Mouse (Mus musculus): ENCODE measurements around the gene Kcnj16. TPM values are rescaled to one million over a fixed set of nuclear protein-coding genes. Genes with fewer than 3 reads are reported as not detected.

The Kcnj16 gene
- polyA plus RNA-seq, 1 experiment from 2014 or later: 0.06 TPM

DNA sequence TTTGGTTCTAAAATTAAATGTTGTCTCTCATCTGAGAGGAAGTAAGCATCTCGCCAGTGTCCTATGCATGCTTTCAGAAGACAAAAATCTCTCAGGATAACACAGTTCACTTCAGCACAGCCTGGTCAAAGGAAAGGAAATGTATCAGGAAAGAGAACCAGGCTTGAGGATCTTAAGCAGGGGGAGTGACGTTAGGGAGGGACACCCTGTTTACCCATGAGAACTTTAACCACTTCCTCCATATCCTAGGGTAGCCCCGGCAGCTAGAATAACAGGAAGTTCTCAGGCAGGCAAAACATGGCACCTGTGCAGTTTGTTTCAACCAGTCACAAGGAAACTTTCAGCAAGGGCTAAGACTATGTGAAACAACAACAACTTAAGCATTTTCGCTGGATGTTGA is 25.8 kb downstream of the Kcnj16 start:
- peak; percentile 51 for ATAC-seq (ENCODE audit: insufficient read depth)

DNA sequence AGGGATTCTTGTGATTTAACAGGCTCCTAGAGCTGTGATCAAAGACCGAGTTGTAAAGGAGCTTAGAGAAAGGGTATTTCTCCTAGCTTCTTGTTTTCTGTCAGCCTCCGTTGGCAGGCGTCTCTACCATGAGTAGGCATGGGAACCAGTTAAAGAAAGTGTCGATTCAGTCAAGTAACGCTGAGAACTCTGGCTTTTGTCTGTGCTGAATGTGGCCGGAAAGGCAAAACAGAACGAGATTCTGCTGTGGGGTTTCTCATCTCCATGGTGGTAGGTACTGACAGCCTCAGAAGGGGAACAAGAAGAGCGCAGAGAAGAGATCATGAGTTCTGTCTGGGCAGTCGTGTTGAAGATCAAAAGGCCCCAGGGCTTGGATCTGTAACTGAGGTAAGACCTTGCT is 29.4 kb downstream of the Kcnj16 start:
- Histone ChIP-seq H3K27ac (replicated peaks) (no peak overlapping the region), H3K36me3 (replicated peaks) (no peaks in the 10 kb centered on the region), H3K9ac (no peak overlapping the region), H3K9me3 (replicated peaks) (no peaks in the 10 kb centered on the region), H3K4me3 (replicated peaks) (no peak overlapping the region), H3K4me1 (replicated peaks) (no peaks in the 10 kb centered on the region), H3K4me2 (no peak overlapping the region), H3K27me3 (no peaks in the 10 kb centered on the region)
- ATAC-seq (ENCODE audit: insufficient read depth): no peak
- WGBS (ENCODE audit: insufficient replicate concordance): 47% methylated on average over 9 of the region's 9 CpGs

More for the DNA sequence above, 25.8 kb downstream of the Kcnj16 start:
- Histone ChIP-seq H3K36me3 (replicated peaks) (no peaks in the 10 kb centered on the region), H3K27ac (replicated peaks) (no peak overlapping the region; the same call in 1 of the 2 replicates), H3K9me3 (replicated peaks) (no peaks in the 10 kb centered on the region), H3K4me2 (no peak overlapping the region), H3K4me1 (replicated peaks) (no peaks in the 10 kb centered on the region), H3K9ac (no peak overlapping the region), H3K4me3 (replicated peaks) (no peak overlapping the region), H3K27me3 (no peaks in the 10 kb centered on the region)
- WGBS (ENCODE audit: insufficient replicate concordance): 17% methylated on average over 4 of the region's 4 CpGs

DNA sequence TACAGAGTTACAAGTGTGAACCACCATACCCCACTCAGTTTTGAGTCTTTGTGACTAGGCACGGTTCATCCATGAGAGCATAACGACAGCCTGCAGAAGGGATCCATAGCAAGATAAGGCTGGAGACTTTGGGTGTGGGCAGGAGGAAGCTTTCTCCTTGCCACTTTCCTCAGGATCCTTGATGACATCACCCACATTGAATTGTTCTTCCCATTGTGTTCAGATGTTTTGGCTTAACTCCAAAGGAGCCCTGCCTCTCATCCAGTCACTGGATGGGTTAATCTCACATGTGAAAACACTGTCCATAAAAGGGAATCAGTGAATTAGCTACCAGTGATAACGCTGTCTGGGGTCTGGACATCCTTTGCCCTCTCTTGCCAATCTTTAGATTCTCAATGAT is 37.3 kb downstream of the Kcnj16 start:
- H3K9ac ChIP-seq: no peak overlapping the region
- no peaks in the 10 kb centered on the region for H3K4me1 ChIP-seq (replicated peaks)
- ATAC-seq (ENCODE audit: insufficient read depth): no peak
- no peak overlapping the region for H3K4me2 ChIP-seq
- no peak overlapping the region for H3K4me3 ChIP-seq (replicated peaks)
- no peaks in the 10 kb centered on the region for H3K9me3 ChIP-seq (replicated peaks)
- H3K36me3 ChIP-seq (replicated peaks): no peaks in the 10 kb centered on the region
- no peak overlapping the region for H3K27ac ChIP-seq (replicated peaks)
- H3K27me3 ChIP-seq: no peaks in the 10 kb centered on the region
- 37% methylated on average over 3 of the region's 3 CpGs for WGBS (ENCODE audit: insufficient replicate concordance)

DNA sequence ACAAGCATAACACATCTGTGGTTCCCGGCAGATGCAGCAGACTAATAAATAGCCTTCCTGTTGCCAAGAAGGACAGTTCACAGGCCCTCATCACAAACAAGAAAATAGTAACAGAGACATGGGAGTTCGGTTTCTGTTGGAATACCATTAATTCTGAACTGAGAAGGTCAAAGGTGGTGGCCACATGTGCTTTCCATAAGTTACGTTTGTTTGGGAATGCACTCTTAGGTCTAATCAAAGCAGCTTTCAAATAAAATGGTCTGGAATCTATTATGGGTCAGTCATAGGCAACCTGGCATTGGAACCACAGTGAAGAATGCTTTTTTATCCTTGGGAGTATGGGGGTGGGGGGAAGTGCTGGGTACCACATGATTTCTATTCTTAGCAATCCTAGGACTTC is 41.6 kb downstream of the Kcnj16 start:
- no peak overlapping the region for H3K9ac ChIP-seq
- 55% methylated on average over 3 of the region's 3 CpGs for WGBS (ENCODE audit: insufficient replicate concordance)
- no peak for ATAC-seq (ENCODE audit: insufficient read depth)

DNA sequence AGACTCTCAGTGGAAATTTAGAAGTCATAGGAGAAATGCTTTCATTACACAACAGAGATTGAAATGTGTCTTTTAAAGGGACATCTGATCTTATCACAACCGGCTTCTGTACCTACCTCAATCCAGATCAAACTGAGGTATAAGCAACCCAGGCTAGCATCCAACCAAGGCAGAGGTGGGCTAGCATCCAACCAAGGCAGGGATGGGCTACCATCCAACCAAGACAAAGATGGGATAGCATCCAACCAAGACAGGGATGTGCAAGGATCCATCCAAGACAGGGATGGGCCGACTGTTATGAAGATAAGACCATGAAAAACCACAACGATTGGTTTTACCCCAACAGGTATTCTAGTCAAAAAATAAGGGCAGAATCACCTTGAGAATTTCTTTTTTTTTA is 48.4 kb downstream of the Kcnj16 start:
- Histone ChIP-seq H3K4me2 (no peak overlapping the region), H3K9ac (no peak overlapping the region), H3K4me3 (replicated peaks) (no peak overlapping the region), H3K4me1 (replicated peaks) (no peaks in the 10 kb centered on the region), H3K9me3 (replicated peaks) (no peaks in the 10 kb centered on the region), H3K27me3 (no peaks in the 10 kb centered on the region), H3K36me3 (replicated peaks) (no peaks in the 10 kb centered on the region), H3K27ac (replicated peaks) (no peak overlapping the region)
- WGBS (ENCODE audit: insufficient replicate concordance): 63% methylated on average over 3 of the region's 3 CpGs
- no peak for ATAC-seq (ENCODE audit: insufficient read depth)

More for the DNA sequence above, 41.6 kb downstream of the Kcnj16 start:
- Histone ChIP-seq H3K4me1 (replicated peaks) (no peaks in the 10 kb centered on the region), H3K36me3 (replicated peaks) (no peaks in the 10 kb centered on the region), H3K4me3 (replicated peaks) (no peak overlapping the region), H3K27me3 (no peaks in the 10 kb centered on the region), H3K9me3 (replicated peaks) (no peaks in the 10 kb centered on the region), H3K4me2 (no peak overlapping the region), H3K27ac (replicated peaks) (no peak overlapping the region)

DNA sequence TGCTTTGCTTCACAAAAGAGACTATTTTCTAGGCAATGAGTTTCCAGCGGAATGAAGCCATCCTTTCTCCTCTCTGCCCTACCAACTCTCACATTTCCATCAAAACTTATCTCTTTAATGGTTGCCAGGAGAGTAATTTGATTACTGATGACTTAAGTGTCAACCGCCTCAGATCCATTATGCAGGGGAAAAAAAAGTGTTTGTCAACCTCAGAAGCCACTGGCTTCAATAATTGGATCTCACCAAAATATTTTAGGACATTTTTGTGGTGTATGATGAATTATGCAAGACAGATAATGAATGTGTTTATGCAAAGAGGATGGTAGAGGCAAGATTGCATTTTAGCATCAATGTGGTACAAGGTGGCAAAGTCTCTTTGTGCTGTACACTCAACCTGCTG is 52.4 kb downstream of the Kcnj16 start:
- WGBS (ENCODE audit: insufficient replicate concordance): 56% methylated on average over 2 of the region's 2 CpGs
- no peaks in the 10 kb centered on the region for H3K9me3 ChIP-seq (replicated peaks)
- H3K27ac ChIP-seq (replicated peaks): no peak overlapping the region
- H3K9ac ChIP-seq: no peak overlapping the region
- no peaks in the 10 kb centered on the region for H3K36me3 ChIP-seq (replicated peaks)
- no peaks in the 10 kb centered on the region for H3K27me3 ChIP-seq
- H3K4me1 ChIP-seq (replicated peaks): no peaks in the 10 kb centered on the region
- ATAC-seq (ENCODE audit: insufficient read depth): no peak
- H3K4me2 ChIP-seq: no peak overlapping the region
- no peak overlapping the region for H3K4me3 ChIP-seq (replicated peaks)

DNA sequence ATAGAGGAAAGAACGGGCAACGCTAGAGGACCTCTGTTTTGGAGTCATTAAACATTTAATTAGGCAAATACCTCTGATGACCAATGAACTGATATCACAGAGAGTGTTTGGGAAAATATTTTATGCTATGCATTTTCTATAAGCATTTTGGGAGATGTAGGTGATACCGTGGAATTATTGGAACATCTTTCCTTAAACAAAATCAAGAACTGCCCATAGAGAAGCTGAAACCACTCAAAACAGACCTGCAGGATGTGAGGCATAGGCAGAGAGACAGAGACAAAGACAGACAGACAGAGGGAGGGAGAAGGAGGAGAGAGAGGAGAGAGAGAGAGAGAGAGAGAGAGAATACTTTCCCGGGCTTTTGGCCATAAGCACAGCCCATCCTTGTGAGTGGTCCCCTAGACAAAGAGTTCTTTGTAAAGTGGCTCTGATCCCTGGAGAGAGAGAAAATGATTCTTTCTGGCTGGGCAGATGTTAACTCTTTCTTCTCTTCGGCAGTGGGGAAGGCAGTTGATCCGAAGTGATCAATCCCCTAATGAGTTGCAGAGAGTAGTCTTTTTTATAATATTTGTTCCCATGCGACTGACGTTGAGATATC is 54.9 kb downstream of the Kcnj16 start:
- no peak overlapping the region for H3K4me3 ChIP-seq (replicated peaks)
- H3K36me3 ChIP-seq (replicated peaks): no peaks in the 10 kb centered on the region
- no peak overlapping the region for H3K27ac ChIP-seq (replicated peaks)
- H3K9me3 ChIP-seq (replicated peaks): no peaks in the 10 kb centered on the region
- H3K27me3 ChIP-seq: no peaks in the 10 kb centered on the region
- H3K9ac ChIP-seq: no peak overlapping the region
- ATAC-seq (ENCODE audit: insufficient read depth): no peak
- H3K4me2 ChIP-seq: no peak overlapping the region
- WGBS (ENCODE audit: insufficient replicate concordance): 64% methylated on average over 8 of the region's 8 CpGs
- H3K4me1 ChIP-seq (replicated peaks): no peaks in the 10 kb centered on the region

DNA sequence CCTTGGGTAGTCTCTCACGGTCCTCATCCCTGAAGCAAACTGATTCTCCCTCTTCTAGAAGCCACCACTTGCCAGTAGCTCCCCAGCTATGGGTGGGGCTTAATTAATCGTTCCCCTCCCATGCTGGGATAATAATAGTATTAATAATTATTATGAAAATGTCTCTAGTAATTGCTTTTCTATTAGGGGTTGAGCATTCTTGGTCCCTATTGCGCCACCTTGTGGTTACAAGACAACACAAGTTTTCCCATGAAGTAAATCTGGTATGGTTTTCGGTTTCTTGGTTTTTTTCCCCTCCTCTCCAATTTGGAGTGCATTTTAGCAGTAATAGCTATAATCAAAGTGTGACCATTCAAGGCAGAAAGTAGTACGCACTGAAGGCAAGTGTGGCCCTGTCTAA is 74.3 kb downstream of the Kcnj16 start:
- ATAC-seq (ENCODE audit: insufficient read depth): no peak

DNA sequence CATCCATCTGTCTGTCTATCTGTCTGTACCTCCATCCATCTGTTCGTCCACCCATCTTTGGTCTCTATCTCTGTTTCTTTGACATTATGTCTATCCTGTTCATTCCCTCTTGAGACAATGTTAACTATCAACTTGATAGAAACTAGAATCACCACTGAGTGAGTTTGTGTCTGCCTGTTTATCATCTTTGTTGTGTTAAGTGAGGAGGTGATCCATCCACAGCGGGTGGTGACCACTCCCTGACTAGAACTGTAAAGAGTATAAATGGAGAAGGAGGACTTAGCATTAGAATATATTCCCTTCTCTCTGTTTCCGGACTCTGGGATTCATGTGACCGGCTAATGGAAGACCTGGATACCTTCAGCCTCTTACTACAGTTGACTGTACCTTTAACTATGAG is 75.5 kb downstream of the Kcnj16 start:
- Histone ChIP-seq H3K27ac (replicated peaks) (no peak overlapping the region), H3K27me3 (no peaks in the 10 kb centered on the region), H3K9ac (no peak overlapping the region), H3K36me3 (replicated peaks) (no peaks in the 10 kb centered on the region), H3K4me2 (no peak overlapping the region), H3K4me1 (replicated peaks) (no peaks in the 10 kb centered on the region), H3K4me3 (replicated peaks) (no peak overlapping the region), H3K9me3 (replicated peaks) (no peaks in the 10 kb centered on the region)
- 78% methylated on average over 4 of the region's 4 CpGs for WGBS (ENCODE audit: insufficient replicate concordance)
- no peak for ATAC-seq (ENCODE audit: insufficient read depth)

More for the DNA sequence above, 74.3 kb downstream of the Kcnj16 start:
- H3K27ac ChIP-seq (replicated peaks): no peak overlapping the region
- no peaks in the 10 kb centered on the region for H3K4me1 ChIP-seq (replicated peaks)
- H3K27me3 ChIP-seq: no peaks in the 10 kb centered on the region
- no peaks in the 10 kb centered on the region for H3K36me3 ChIP-seq (replicated peaks)
- H3K9me3 ChIP-seq (replicated peaks): no peaks in the 10 kb centered on the region
- H3K9ac ChIP-seq: no peak overlapping the region
- H3K4me2 ChIP-seq: no peak overlapping the region
- WGBS (ENCODE audit: insufficient replicate concordance): 34% methylated on average over 5 of the region's 5 CpGs
- H3K4me3 ChIP-seq (replicated peaks): no peak overlapping the region

DNA sequence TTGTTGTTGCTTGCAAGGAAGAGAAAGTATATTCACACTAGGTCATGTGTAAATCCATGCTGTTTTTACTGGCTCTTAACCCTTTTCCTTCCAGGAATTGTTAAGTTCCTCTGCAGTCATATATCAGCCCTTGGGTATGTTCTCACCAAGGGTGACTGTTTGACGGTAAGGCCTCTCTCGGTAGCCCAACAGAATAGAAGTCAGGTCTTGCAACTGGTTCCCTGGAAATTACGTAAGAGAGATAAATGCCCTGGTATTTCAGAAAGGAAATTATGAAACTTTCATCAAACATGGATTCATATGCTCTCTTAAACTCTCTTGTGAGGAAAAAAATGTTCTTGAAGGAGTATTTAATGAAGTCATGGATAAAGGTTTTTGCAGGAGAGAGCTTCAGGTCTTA is 86.4 kb downstream of the Kcnj16 start:
- Histone ChIP-seq H3K27ac (replicated peaks) (no peak overlapping the region), H3K36me3 (replicated peaks) (no peaks in the 10 kb centered on the region), H3K4me2 (no peak overlapping the region), H3K27me3 (no peaks in the 10 kb centered on the region), H3K4me3 (replicated peaks) (no peak overlapping the region), H3K9ac (no peak overlapping the region), H3K9me3 (replicated peaks) (no peaks in the 10 kb centered on the region), H3K4me1 (replicated peaks) (no peaks in the 10 kb centered on the region)
- 51% methylated on average over 3 of the region's 3 CpGs for WGBS (ENCODE audit: insufficient replicate concordance)
- ATAC-seq (ENCODE audit: insufficient read depth): no peak

DNA sequence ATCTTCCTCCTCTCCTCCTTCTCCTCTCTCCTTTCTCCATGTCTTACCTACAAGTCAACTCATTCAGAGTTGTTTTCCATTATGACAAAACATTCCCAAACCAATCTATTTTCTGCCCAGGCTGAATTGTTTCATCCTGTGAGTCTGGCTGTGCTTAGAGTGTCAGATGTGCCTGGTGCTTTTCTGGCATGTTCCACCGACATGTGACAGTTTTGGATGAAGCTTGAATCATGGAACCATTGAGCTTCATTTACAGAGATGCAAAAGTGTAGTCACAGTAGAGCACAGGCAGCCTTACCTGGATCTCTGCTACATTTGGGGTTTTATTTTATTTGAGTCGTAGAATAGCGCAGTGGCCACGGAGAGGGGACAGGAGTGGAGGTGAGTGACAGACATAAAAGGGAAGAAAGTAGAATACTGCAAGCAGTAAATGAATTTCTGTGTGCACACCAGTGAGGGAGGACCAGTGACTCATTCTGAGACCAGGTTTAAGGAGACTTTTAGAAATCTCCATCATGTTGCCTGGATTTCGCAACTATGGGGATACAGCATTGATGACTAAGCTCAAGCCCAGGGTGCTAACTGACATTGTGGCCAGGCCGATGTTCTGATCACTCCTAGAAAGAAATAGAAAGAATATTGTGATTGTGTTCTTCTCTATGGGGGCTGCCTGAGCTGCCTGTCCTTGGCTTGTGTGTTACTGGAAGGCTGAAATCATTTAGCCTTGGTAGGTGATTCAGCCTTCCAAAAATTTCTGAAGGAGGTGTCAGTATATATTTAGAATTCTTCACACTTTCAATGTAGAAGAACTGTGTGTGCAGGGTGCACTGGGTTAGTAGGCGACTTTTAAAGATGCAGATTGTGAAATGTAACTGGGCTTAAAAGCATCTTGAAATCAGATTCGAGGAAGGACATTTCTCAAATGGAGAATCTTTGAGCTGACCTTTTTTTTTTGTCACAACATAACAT is 87.3 kb downstream of the Kcnj16 start:
- Histone ChIP-seq H3K9me3 (replicated peaks) (no peaks in the 10 kb centered on the region), H3K4me3 (replicated peaks) (no peak overlapping the region), H3K4me2 (no peak overlapping the region), H3K36me3 (replicated peaks) (no peaks in the 10 kb centered on the region), H3K9ac (no peak overlapping the region), H3K4me1 (replicated peaks) (no peaks in the 10 kb centered on the region), H3K27ac (replicated peaks) (no peak overlapping the region), H3K27me3 (no peaks in the 10 kb centered on the region)
- no peak for ATAC-seq (ENCODE audit: insufficient read depth)
- WGBS (ENCODE audit: insufficient replicate concordance): 56% methylated on average over 8 of the region's 8 CpGs
